Mouse (Mus musculus) heart, adult 9 months (tissue): ENCODE data around the gene Sec24d.

Source experiments
- DNase-seq, 2 experiments: peaks; one replicate each; pipeline ENCODE4 v3.0.0; 2022; ENCODE audit warnings: low spot score in 2 of 2

Sec24d gene

DNA sequence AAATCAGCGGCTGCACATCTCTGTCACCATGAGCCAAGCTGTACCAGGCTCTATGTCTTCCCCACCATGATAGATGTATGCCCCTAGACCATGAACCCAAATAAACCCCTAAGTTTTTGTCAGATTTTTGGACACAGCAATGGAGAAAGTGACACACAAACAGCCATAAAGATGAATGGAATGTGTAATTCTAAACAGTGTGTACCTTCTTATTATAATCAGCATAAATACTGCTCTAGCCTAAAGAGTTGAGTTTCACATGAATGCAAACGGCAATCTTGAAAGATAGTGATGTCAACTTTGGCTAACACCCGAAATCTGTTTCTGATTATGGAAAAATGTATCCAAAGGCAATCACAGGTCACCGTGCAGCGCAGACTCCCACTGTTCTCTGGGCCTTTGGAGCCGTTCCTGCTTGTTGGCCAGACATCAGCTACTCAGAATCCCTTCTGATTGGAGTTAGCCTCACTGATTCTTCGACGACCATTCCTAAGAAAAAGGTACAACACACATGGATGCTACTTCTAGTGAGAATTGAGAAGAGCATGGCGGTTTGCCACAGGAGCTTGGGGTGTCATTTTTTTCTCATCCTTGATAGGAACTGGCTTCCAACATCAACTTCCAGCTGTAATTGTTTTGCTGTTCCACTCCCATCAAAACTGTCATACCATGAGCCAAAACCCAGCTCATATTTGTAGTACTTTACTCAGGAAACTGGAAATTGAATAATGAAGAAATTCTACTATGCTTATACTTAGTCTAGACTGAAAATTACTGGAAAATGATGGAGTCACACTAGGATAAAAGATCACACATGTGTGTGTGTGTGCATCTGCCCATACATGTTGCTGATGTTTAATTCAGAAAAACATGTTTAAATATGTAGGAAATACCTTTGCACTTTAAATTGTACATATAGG is 130.6 kb downstream of the Sec24d start:
- DNase-seq, result no peak

DNA sequence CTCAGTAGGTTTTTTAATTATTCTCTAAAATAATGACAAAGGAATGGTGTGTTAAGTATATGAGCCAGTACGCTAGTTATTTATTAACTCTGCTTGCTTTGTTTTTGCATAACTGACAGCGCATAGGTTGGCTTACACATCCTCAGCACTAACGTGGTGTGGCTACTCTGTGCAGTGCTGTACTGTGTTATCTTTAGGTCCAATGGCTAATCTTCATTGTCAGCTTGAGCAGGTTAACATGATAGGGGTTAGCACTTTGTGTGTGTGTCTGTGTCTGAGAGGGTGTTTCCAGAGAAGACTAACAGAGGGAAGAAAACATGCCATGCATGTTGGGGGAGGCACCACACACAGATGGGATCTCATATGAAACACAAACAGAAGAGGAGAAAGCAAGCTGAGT is 137.7 kb downstream of the Sec24d start:
- no peak for DNase-seq

DNA sequence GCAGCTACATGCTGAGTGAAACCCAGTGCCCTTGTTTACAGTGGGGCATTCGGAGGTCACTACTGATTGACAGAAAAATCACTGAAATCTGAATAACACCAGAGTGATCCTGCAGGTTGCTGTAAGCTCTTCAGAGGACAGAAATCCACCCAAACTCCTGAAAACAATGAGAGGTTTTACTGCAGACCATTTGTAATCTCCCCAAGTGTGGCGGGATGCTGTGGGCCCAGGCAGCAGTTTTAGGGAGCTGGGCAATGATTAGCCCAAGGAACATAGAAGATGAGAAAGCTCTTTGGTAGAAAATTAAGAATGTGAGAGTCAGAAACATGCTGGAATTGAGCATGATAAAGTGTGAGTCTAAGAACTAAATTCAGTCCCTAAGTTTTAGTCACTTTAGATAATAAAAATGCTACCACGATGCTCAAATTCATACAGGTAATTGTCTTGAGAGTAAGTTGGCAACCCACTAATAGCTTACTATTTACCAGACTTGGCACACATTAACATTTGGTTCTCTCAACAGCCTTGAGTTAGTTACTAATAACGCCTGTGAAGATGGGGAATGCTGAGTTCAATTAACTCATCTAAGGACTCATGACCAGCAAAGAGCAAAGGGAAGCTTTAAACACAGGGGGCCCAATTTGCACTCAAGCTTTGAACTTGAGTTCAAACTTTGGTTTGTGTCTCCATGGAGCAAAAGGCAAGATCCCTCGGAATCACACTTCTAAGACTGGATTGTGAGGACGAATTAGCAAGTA is 144.7 kb downstream of the Sec24d start:
- no peak for DNase-seq

DNA sequence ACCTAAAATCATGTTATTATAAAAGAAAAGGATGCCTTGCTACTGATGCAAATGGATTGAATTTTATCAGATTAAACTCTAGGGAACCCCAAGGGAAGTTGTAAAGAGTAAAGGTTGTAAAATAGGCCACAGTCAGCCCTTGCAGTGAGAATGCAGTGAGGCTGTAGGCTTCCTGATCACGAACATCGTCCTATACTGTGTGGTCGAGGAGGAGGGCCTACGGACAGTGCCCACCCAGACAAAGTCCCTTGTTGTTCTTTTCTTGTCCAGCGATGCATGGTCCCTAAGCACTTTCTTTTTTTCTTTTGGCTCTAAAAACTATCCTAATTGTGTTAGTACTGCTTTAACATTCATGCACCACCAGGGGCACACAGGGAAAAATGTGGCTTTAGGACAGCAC is 145.9 kb downstream of the Sec24d start:
- no peak for DNase-seq
